Mouse (Mus musculus) intestine, embryonic 15.5 days (tissue): ENCODE results near the gene Kantr. TPM values are rescaled to one million over a fixed set of nuclear protein-coding genes. Genes with fewer than 3 reads are reported as not detected.

Source experiments
- polyA plus RNA-seq: library from polyadenylated mRNA; unstranded; fragments of >200 nt; fragmentation: Nextera tagmentation; extraction: Ambion mirVana; gene quantifications from 2 replicates; pipeline ENCODE4 v1.2.1, GENCODE M21; 2015

The Kantr gene
- polyA plus RNA-seq, 1 experiment from 2014 or later: 12.9 TPM

Other genes with a start within 250 kb of the Kantr start
- gene Iqsec2, start 183.2 kb downstream of the Kantr start, polyA plus RNA-seq: 2.7 and 3.3 TPM in 2 replicates
- 33.2 and 37.1 TPM in 2 replicates for gene Kdm5c, start 94.5 kb downstream of the Kantr start, polyA plus RNA-seq
- gene Tspyl2, start 14.9 kb upstream of the Kantr start, polyA plus RNA-seq: 23.4 and 24.2 TPM in 2 replicates
- gene Gpr173, start 41.2 kb upstream of the Kantr start, polyA plus RNA-seq: 2.1 TPM in 2 replicates
- gene Cldn34a, start 235.8 kb upstream of the Kantr start, polyA plus RNA-seq: not detected in 2 replicates